Mouse (Mus musculus): ENCODE results near the gene Wdhd1. TPM values are rescaled to one million over a fixed set of nuclear protein-coding genes. Genes with fewer than 3 reads are reported as not detected.

Gene Wdhd1
- total and polyA plus RNA-seq, 3 experiments = 37.1 to 81.0 (median 61.4) TPM

- dilution Hi-C loops (cut with MboI; ENCODE audit: extremely low pct_ligation_motif_present, extremely low pct_unique_long_range_greater_than_20kb, low sequenced_read_pairs) (no loop called here), in situ Hi-C loops (cut with MboI; ENCODE audit: low pct_ligation_motif_present, low pct_unique_long_range_greater_than_20kb, low sequenced_read_pairs) (no loop called here)
- Histone ChIP-seq H3K36me3 (replicated peaks in 1 of 2; ENCODE audit: control insufficient read depth in 1 of 2, insufficient read depth in 1 of 2, low read length in 1 of 2) (peaks cover 49 to 86% of the 10 kb centered on the region in 2 experiments), H3K79me2 (replicated peaks; ENCODE audit: control insufficient read depth, extremely low read depth, insufficient read depth, poor library complexity, severe bottlenecking) (peaks cover 81% of the 10 kb centered on the region), H3K9ac (ENCODE audit: insufficient read depth, low read depth) (no peak overlapping the region), H3K9me3 (replicated peaks; ENCODE audit: low read length) (no peaks in the 10 kb centered on the region), H3K27ac (ENCODE audit: insufficient read depth, low read depth) (no peak overlapping the region), H3K27me3 (replicated peaks) (no peaks in the 10 kb centered on the region), H3K4me1 (ENCODE audit: control insufficient read depth in 1 of 2, insufficient read depth in 2 of 2) (peaks cover 4 to 30% of the 10 kb centered on the region in 2 experiments; a peak in 3 of 4 replicates), H3K4me3 (replicated peaks in 1 of 3; ENCODE audit: low read depth in 2 of 3, low read length in 2 of 3, poor library complexity in 1 of 3) (no peak overlapping the region), H3K4me2 (ENCODE audit: insufficient read depth, low read depth, poor library complexity, severe bottlenecking) (no peak overlapping the region)
- DNase-seq (ENCODE audit: extremely low read depth) = no peak
- TF ChIP-seq NRF1 (IDR thresholded peaks at IDR 0.05; ENCODE audit: low read depth, low read length) = no peak
- TF ChIP-seq SIN3A (IDR thresholded peaks at IDR 0.05; ENCODE audit: low read length) = no peak
- TF ChIP-seq CTCF (conservative IDR thresholded peaks at IDR 0.05 in 1 of 2, IDR thresholded peaks at IDR 0.05 in 1 of 2; ENCODE audit: low read depth in 2 of 2, low read length in 2 of 2) = no peak
- TF ChIP-seq MAZ (IDR thresholded peaks at IDR 0.05; ENCODE audit: low read depth, low read length) = no peak
Measured at GRCm38 (mm10) chr14:47307669-47308068, 31.0 kb upstream of the Wdhd1 start.

DNA sequence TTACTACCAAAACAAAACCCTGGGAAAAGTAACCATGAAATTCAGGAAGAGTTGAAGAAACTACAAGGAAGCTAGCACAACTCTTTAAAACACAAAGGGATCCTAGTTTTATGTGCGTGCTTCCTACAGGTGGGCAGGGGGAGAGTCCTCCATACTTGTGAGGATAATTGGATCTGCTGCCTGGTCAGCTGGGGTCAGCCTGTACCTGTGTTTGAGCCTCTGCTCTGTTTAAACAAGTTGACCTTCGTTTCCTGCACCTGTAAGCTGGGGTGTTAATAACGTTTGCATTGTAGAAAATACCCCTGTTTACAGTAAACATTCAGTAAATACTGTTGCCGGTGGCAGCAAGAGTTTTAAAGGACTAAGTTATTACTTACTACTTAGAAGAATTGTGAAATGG lies 29.3 kb upstream of the Wdhd1 start:
- DNase-seq (ENCODE audit: extremely low read depth) = no peak
- TF ChIP-seq RCOR1 (conservative IDR thresholded peaks at IDR 0.05; ENCODE audit: low read depth, low read length) (no peak), ETS1 (conservative IDR thresholded peaks at IDR 0.05; ENCODE audit: low read depth, low read length) (no peak), CHD1 (IDR thresholded peaks at IDR 0.05; ENCODE audit: low read depth, low read length) (no peak), USF1 (IDR thresholded peaks at IDR 0.05; ENCODE audit: low read depth, low read length) (no peak), NRF1 (IDR thresholded peaks at IDR 0.05; ENCODE audit: low read depth, low read length) (no peak), RAD21 (IDR thresholded peaks at IDR 0.05; ENCODE audit: low read depth, low read length) (no peak), JUN (IDR thresholded peaks at IDR 0.05; ENCODE audit: insufficient read depth, low read depth, low read length) (no peak), ZKSCAN1 (IDR thresholded peaks at IDR 0.05; ENCODE audit: borderline replicate concordance, low read depth, low read length) (no peak), ZNF384 (IDR thresholded peaks at IDR 0.05; ENCODE audit: low read depth, low read length) (no peak), ZC3H11A (IDR thresholded peaks at IDR 0.05; ENCODE audit: low read depth, low read length) (no peak), EP300 (IDR thresholded peaks at IDR 0.05; ENCODE audit: low read length) (no peak)
- Histone ChIP-seq H3K27me3 (replicated peaks) (no peaks in the 10 kb centered on the region), H3K4me1 (ENCODE audit: control insufficient read depth in 1 of 2, insufficient read depth in 2 of 2) (peaks cover 4 to 40% of the 10 kb centered on the region in 2 experiments; a peak in 3 of 4 replicates), H3K79me2 (replicated peaks; ENCODE audit: control insufficient read depth, extremely low read depth, insufficient read depth, poor library complexity, severe bottlenecking) (peaks cover 93% of the 10 kb centered on the region), H3K4me2 (ENCODE audit: insufficient read depth, low read depth, poor library complexity, severe bottlenecking) (no peak overlapping the region), H3K9me3 (replicated peaks; ENCODE audit: low read length) (no peaks in the 10 kb centered on the region), H3K36me3 (replicated peaks in 1 of 2; ENCODE audit: control insufficient read depth in 1 of 2, insufficient read depth in 1 of 2, low read length in 1 of 2) (peaks cover 42 to 79% of the 10 kb centered on the region in 2 experiments), H3K27ac (ENCODE audit: insufficient read depth, low read depth) (no peak overlapping the region), H3K9ac (ENCODE audit: insufficient read depth, low read depth) (no peak overlapping the region), H3K4me3 (replicated peaks in 1 of 3; ENCODE audit: low read depth in 2 of 3, low read length in 2 of 3, poor library complexity in 1 of 3) (no peak overlapping the region)
- in situ Hi-C loops (cut with MboI; ENCODE audit: low pct_ligation_motif_present, low pct_unique_long_range_greater_than_20kb, low sequenced_read_pairs) (no loop called here), dilution Hi-C loops (cut with MboI; ENCODE audit: extremely low pct_ligation_motif_present, extremely low pct_unique_long_range_greater_than_20kb, low sequenced_read_pairs) (no loop called here)

All from CH12.LX (cell line).